Mouse (Mus musculus) hindbrain, embryonic 12.5 days (tissue): ENCODE results near the gene Traf3ip1. TPM values are rescaled to one million over a fixed set of nuclear protein-coding genes. Genes with fewer than 3 reads are reported as not detected.

Experiments used
- ATAC-seq: fragments of 200-750 bp; cut with Nextera tagmentation; 2 replicates; pipeline ENCODE4 v1.8.0; 2017; ENCODE audit warnings: moderate TSS enrichment; ENCODE audit not compliant: low FRiP score
- H3K27ac ChIP-seq: fragments of 300-500 bp; sonication (generic); 2 replicates; pipeline ENCODE4 v1.5.1; 2016; ENCODE audit warnings: mild to moderate bottlenecking
- H3K27me3 ChIP-seq: fragments of 300-500 bp; sonication (generic); 2 replicates; pipeline ENCODE4 v1.6.1; 2016; ENCODE audit warnings: mild to moderate bottlenecking
- H3K36me3 ChIP-seq: fragments of 300-500 bp; sonication (generic); 2 replicates; pipeline ENCODE4 v1.6.1; 2016; ENCODE audit warnings: mild to moderate bottlenecking
- H3K4me1 ChIP-seq: fragments of 300-500 bp; sonication (generic); 2 replicates; pipeline ENCODE4 v1.6.1; 2016
- H3K4me2 ChIP-seq: fragments of 300-500 bp; sonication (generic); replicated peaks from 2 replicates; pipeline ENCODE4 v1.6.1; 2016; ENCODE audit warnings: mild to moderate bottlenecking
- H3K4me3 ChIP-seq: fragments of 300-500 bp; sonication (generic); 2 replicates; pipeline ENCODE4 v1.5.1; 2016; ENCODE audit warnings: mild to moderate bottlenecking
- H3K9ac ChIP-seq: fragments of 300-500 bp; sonication (generic); 2 replicates; pipeline ENCODE4 v1.6.1; 2016; ENCODE audit warnings: mild to moderate bottlenecking, moderate library complexity
- H3K9me3 ChIP-seq: fragments of 300-500 bp; sonication (generic); replicated peaks from 2 replicates; pipeline ENCODE4 v1.6.1; 2016; ENCODE audit warnings: mild to moderate bottlenecking
- WGBS: fragments of 180-500 bp; shearing (Covaris S2); methylation state at CpG from one replicate; pipeline ENCODE4 v1.1.7; 2016; 5-methylcytosine and 5-hydroxymethylcytosine counted together
- polyA plus RNA-seq: library from polyadenylated mRNA; unstranded; fragments of >200 nt; fragmentation: Nextera tagmentation; extraction: Ambion mirVana; gene quantifications from 2 replicates; pipeline ENCODE4 v1.2.1, GENCODE M21; 2016

Traf3ip1 gene
- polyA plus RNA-seq, 1 experiment from 2014 or later: 13.0 TPM

- no peak overlapping the region for H3K4me2 ChIP-seq
- no peak overlapping the region for H3K4me3 ChIP-seq
- no peak overlapping the region for H3K27ac ChIP-seq
- no peak overlapping the region for H3K9ac ChIP-seq
- ATAC-seq: no peak
- H3K36me3 ChIP-seq: no peaks in the 10 kb centered on the region
- peaks cover 34% of the 10 kb centered on the region for H3K27me3 ChIP-seq
- WGBS: 48% methylated on average over 1 of the region's 1 CpGs
- no peaks in the 10 kb centered on the region for H3K9me3 ChIP-seq
- H3K4me1 ChIP-seq: peaks cover 20% of the 10 kb centered on the region
These were observed 44.1 kb downstream of the Traf3ip1 start for GRCm38 (mm10) chr1:91538570-91538929.

- 34% methylated on average over 6 of the region's 6 CpGs for WGBS
- Histone ChIP-seq H3K4me3 (no peak overlapping the region; the same call in 1 of the 2 replicates), H3K27me3 (peaks cover 34% of the 10 kb centered on the region), H3K27ac (no peak overlapping the region), H3K4me2 (peak overlapping the region; percentile 96), H3K9me3 (no peaks in the 10 kb centered on the region), H3K4me1 (peaks cover 20% of the 10 kb centered on the region), H3K9ac (no peak overlapping the region), H3K36me3 (no peaks in the 10 kb centered on the region)
- no peak for ATAC-seq
These were observed 44.8 kb downstream of the Traf3ip1 start for GRCm38 (mm10) chr1:91539246-91539645.

GRCm38 (mm10) chr1:91539704-91540270 is 45.3 kb downstream of the Traf3ip1 start:
- Histone ChIP-seq H3K27ac (peak overlapping the region; percentile 81), H3K4me2 (peak overlapping the region; percentile 96), H3K36me3 (0 out of 2 replicates have a peak, but pooled peaks cover 3% of the 10 kb centered on the region), H3K4me3 (peak overlapping the region; percentile 94), H3K4me1 (peaks cover 20% of the 10 kb centered on the region), H3K9me3 (no peaks in the 10 kb centered on the region), H3K27me3 (peaks cover 34% of the 10 kb centered on the region), H3K9ac (peak overlapping the region; percentile 91)
- ATAC-seq: peak; percentile 56; the same call in 1 of the 2 replicates
- WGBS: 4% methylated on average over 22 of the region's 22 CpGs

- Histone ChIP-seq H3K4me2 (peak within 1 kb of the TSS; percentile 96), H3K36me3 (peaks cover 8% of the 10 kb centered on the region), H3K27ac (peak within 1 kb of the TSS; percentile 81), H3K9ac (peak within 1 kb of the TSS; percentile 91), H3K4me1 (peaks cover 20% of the 10 kb centered on the region), H3K27me3 (peaks cover 34% of the 10 kb centered on the region), H3K4me3 (peak within 1 kb of the TSS; percentile 94), H3K9me3 (no peaks in the 10 kb centered on the region)
- under 1% methylated on average over 41 of the region's 41 CpGs for WGBS
- ATAC-seq: peak; percentile 97
These were observed 45.9 kb downstream of the Traf3ip1 start, which contains the start of gene Asb1 for GRCm38 (mm10) chr1:91540271-91540826. Asb1 (plus strand) TSS chr1:91540544.

DNA sequence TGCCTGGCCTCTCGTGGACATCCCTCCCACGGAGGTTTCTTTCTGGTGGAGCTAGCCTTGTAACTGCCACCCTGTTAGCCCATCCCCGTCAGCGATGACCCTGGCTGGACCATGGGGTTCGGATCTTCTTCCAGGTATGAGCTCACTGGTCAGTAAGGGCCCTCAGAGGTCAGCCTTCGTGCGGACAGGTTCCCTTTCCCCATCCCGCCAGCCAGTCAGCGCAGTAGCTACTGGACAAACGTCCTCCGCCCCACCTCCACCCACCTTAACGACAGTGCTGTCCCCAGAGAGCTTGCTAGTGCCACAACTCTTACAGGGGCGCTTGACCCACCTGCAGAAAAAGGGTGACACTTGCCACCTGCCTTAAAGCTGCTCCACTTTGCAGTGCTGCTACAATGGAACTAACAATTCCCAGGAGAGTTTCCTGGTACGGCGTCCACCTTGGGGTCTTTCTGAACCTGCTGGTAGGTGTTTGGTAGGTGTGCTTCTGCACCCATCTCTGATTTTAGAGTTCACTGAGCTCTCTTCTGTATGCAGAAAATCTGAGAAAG is 46.7 kb downstream of the Traf3ip1 start:
- H3K4me3 ChIP-seq: peak overlapping the region; percentile 94
- peak overlapping the region; percentile 91 for H3K9ac ChIP-seq
- H3K27ac ChIP-seq: peak overlapping the region; percentile 81
- WGBS: 13% methylated on average over 15 of the region's 15 CpGs
- peaks cover 20% of the 10 kb centered on the region for H3K4me1 ChIP-seq
- H3K4me2 ChIP-seq: peak overlapping the region; percentile 96
- ATAC-seq: no peak; the same call in 1 of the 2 replicates
- peaks cover 32% of the 10 kb centered on the region for H3K27me3 ChIP-seq
- peaks cover 14% of the 10 kb centered on the region for H3K36me3 ChIP-seq
- H3K9me3 ChIP-seq: no peaks in the 10 kb centered on the region

DNA sequence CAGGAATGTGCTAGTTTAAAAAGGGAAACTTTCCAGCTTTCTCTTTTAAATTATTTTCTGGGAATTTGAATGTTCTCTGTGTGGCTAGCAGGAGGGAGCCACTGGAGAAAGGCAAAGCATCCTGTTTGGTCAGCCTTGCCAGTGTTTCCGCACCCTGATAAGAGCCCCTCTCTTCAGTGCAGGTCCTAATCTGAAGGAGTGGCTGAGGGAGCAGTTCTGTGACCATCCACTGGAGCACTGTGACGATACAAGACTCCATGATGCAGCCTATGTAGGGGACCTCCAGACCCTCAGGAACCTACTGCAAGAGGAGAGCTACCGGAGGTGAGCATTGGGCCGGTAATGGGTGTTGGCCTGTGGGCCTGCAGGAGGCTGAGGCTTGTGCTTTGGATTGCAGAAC is 49.5 kb downstream of the Traf3ip1 start:
- peaks cover 35% of the 10 kb centered on the region for H3K4me1 ChIP-seq
- H3K4me3 ChIP-seq: no peak overlapping the region
- H3K9me3 ChIP-seq: no peaks in the 10 kb centered on the region
- 93% methylated on average over 4 of the region's 4 CpGs for WGBS
- H3K9ac ChIP-seq: no peak overlapping the region
- H3K4me2 ChIP-seq: no peak overlapping the region
- H3K36me3 ChIP-seq: peaks cover 30% of the 10 kb centered on the region
- no peak for ATAC-seq
- peaks cover 9% of the 10 kb centered on the region for H3K27me3 ChIP-seq
- no peak overlapping the region for H3K27ac ChIP-seq

GRCm38 (mm10) chr1:91545226-91545625 is 50.8 kb downstream of the Traf3ip1 start:
- Histone ChIP-seq H3K27ac (no peak overlapping the region), H3K27me3 (no peaks in the 10 kb centered on the region), H3K4me2 (no peak overlapping the region), H3K4me1 (peaks cover 29% of the 10 kb centered on the region), H3K36me3 (peaks cover 33% of the 10 kb centered on the region), H3K4me3 (no peak overlapping the region), H3K9me3 (no peaks in the 10 kb centered on the region), H3K9ac (no peak overlapping the region)
- no peak for ATAC-seq
- WGBS: 59% methylated on average over 1 of the region's 1 CpGs

DNA sequence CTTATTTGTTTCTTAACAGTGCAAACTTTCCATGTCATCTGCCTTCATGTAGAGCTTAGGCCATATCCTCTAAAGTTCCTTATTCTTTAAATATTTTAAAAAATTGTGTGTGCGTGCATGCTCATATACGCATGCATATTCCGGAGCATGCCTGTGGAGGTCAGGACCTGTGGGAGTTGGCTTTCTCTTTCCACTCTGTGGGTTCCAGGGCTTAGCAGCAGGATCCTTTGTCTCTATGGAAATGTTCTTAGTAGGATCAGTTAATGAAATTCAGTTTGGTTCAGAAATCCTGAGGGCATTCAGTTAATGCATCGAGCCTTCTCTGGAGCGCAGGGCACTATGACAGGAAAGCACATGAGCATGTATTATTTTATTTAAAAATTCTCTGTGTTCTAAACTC is 53.1 kb downstream of the Traf3ip1 start:
- H3K36me3 ChIP-seq: peaks cover 39% of the 10 kb centered on the region
- H3K4me1 ChIP-seq: peaks cover 15% of the 10 kb centered on the region
- no peaks in the 10 kb centered on the region for H3K9me3 ChIP-seq
- H3K27me3 ChIP-seq: no peaks in the 10 kb centered on the region
- H3K27ac ChIP-seq: no peak overlapping the region
- H3K9ac ChIP-seq: no peak overlapping the region
- H3K4me2 ChIP-seq: no peak overlapping the region
- no peak; the same call in 1 of the 2 replicates for ATAC-seq
- H3K4me3 ChIP-seq: no peak overlapping the region
- WGBS: 40% methylated on average over 5 of the region's 5 CpGs

GRCm38 (mm10) chr1:91549073-91549472 is 54.6 kb downstream of the Traf3ip1 start:
- Histone ChIP-seq H3K4me1 (peaks cover 15% of the 10 kb centered on the region), H3K9ac (no peak overlapping the region), H3K9me3 (no peaks in the 10 kb centered on the region), H3K4me3 (no peak overlapping the region), H3K27ac (no peak overlapping the region), H3K36me3 (peaks cover 43% of the 10 kb centered on the region), H3K27me3 (no peaks in the 10 kb centered on the region), H3K4me2 (no peak overlapping the region)
- WGBS: 81% methylated on average over 2 of the region's 2 CpGs
- ATAC-seq: no peak

DNA sequence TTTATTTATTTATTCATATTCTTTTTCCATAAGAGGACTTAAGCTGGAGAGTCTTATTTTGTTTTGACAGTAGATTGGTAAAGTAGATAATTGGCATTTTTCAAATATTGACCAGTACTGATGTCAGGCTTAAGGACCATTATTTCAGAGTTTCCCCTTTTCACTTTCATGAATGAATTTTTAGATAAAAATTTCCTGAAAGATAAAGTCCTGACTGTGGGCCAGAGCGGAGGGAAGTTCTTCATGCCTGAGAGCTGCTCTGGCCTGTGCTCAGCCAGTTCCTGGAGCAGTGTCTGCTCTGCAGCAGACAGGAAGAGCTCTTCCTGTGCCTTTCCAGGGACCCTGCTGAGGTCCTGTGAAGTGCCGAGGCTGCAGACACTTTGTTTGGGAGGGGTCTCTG is 62.7 kb downstream of the Traf3ip1 start:
- no peak for ATAC-seq
- WGBS: 74% methylated on average over 2 of the region's 2 CpGs
- Histone ChIP-seq H3K4me3 (no peak overlapping the region), H3K36me3 (peaks cover 50% of the 10 kb centered on the region), H3K27me3 (no peaks in the 10 kb centered on the region), H3K9me3 (no peaks in the 10 kb centered on the region), H3K27ac (no peak overlapping the region), H3K4me2 (no peak overlapping the region), H3K4me1 (no peaks in the 10 kb centered on the region), H3K9ac (no peak overlapping the region)

DNA sequence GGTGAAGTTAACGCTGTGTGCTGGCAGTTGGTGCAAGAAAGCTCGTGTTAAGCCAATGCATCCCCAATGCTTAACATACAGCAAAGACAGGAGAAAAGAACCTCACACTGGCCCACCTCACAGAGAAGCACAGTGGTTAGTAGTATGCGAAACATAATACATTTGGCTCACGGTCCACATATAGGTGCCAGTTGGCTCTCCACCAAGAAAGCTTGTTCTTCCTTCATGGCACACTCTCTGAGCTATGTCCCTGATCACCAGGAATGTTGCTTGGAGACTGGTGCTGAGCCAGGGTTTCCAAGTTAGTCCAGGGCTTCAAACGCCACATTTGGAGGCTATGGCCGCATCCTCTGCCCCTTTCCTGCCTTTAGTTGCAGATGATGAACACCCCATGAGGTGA is 66.8 kb downstream of the Traf3ip1 start:
- Histone ChIP-seq H3K9ac (no peak overlapping the region), H3K36me3 (peaks cover 20% of the 10 kb centered on the region), H3K27me3 (no peaks in the 10 kb centered on the region), H3K9me3 (no peaks in the 10 kb centered on the region), H3K4me2 (no peak overlapping the region), H3K27ac (no peak overlapping the region), H3K4me1 (no peaks in the 10 kb centered on the region), H3K4me3 (no peak overlapping the region)
- WGBS: 93% methylated on average over 6 of the region's 6 CpGs
- no peak for ATAC-seq

DNA sequence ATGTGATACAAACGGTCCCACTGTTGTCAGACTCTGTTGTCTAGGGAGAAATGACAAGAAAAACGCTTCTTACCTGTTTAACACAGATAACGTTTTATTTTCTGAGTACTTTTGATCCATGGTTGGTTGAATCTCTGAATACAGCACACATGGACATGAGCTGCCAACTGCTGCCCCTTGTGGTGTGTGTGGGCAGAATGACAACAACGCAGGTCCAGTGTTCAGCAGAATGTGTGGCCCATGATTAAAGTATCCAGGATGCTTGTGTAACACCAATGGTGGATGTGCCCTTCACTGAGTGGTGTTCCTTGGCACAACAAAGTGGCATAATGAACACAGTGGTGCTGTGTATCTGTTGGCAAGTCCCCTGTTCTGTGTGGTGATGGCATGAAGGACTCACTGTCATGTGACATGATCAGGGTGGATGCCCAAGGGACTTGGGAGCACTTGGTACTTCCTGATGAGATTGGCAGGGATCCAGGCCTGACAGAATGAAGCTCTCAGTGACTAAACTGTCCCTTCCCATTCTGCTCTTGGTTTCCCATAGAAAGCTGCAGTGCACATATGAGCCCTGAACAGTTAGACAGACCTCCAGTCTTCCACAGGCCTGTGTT is 68.6 kb downstream of the Traf3ip1 start:
- Histone ChIP-seq H3K36me3 (peaks cover 12% of the 10 kb centered on the region), H3K4me3 (no peak overlapping the region), H3K9me3 (no peaks in the 10 kb centered on the region), H3K27me3 (no peaks in the 10 kb centered on the region), H3K4me2 (no peak overlapping the region), H3K4me1 (no peaks in the 10 kb centered on the region), H3K27ac (no peak overlapping the region), H3K9ac (no peak overlapping the region)
- ATAC-seq: no peak
- WGBS: 88% methylated on average over 4 of the region's 4 CpGs
